Mouse (Mus musculus): Measurements from ENCODE around the gene Ppp1r16b. TPM values are rescaled to one million over a fixed set of nuclear protein-coding genes. Genes with fewer than 3 reads are reported as not detected.
A peak's percentile ranks its signal among the peaks of the same experiment; 100 is the strongest.

The Ppp1r16b gene
- polyA plus RNA-seq, 1 experiment: 5.3 TPM

DNA sequence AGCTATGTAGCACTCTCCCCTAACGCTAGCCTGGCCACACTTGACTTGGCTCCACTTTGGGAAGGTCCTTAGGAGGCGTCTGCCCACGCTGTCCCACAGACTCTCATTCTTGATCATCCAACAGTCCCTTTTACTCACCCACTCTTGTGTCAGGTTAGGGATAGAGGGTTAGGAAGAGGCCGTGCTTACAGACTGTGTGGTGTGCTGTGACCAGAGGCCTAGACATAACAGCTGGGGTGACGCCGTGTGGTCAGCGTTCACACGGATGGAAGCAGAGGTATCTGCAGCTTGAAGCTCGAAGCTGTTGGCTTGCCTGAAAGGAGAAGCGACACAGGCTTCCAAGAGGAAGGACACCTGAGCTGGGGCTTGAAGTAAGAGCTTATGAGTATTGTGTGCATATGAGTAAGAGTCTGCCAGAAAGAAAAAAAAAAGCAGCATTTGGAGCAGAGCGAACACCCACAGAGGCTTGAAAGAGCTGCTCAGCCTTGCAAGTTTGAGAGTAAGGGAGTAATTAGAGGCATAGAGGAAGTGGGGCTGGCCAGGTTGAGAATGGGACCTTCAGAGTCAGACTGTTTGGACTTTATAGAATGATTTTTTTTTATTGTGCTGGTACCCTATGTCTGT lies 78.4 kb downstream of the Ppp1r16b start:
- Histone ChIP-seq H3K4me3 (replicated peaks; ENCODE audit: control insufficient read depth, low read depth, low read length) (no peak overlapping the region), H3K4me1 (ENCODE audit: control insufficient read depth, insufficient read depth, low read length) (no peaks in the 10 kb centered on the region; the same call in 1 of the 2 replicates), H3K27ac (ENCODE audit: control insufficient read depth, insufficient read depth, low read depth, low read length, poor library complexity) (no peak overlapping the region)
- TF ChIP-seq POLR2A (IDR thresholded peaks at IDR 0.05; ENCODE audit: borderline replicate concordance, control insufficient read depth, low read depth, low read length) (no peak), CTCF (IDR thresholded peaks at IDR 0.05; ENCODE audit: control insufficient read depth, insufficient read depth, low read length) (no peak)
- 83% methylated on average over 11 of the region's 11 CpGs for WGBS

DNA sequence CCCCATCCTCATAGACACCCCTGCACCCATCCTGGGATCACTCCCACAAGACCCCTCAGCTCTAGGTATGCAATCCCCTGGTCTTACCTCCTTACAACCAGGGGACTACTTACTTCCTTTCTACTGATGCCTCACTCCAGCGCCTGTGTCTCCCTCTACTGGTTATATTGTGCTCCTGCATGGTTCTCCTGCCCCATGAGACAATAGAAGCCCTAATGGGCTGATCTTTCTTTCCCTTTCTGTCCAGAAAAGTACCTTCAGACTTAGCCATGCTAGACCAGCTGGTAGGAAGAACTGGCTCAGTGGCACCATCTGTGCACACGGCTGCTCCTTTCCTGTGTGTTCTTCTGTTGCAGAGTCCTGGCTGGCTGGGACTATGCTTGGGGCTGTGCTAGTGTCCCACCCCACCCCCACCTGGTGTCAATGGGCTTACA lies 79.9 kb downstream of the Ppp1r16b start:
- 0% methylated on average over 2 of the region's 2 CpGs for WGBS
- Histone ChIP-seq H3K4me1 (ENCODE audit: control insufficient read depth, insufficient read depth, low read length) (no peaks in the 10 kb centered on the region; the same call in 1 of the 2 replicates), H3K27ac (ENCODE audit: control insufficient read depth, insufficient read depth, low read depth, low read length, poor library complexity) (no peak overlapping the region), H3K4me3 (replicated peaks; ENCODE audit: control insufficient read depth, low read depth, low read length) (no peak overlapping the region)
- TF ChIP-seq CTCF (IDR thresholded peaks at IDR 0.05; ENCODE audit: control insufficient read depth, insufficient read depth, low read length) (peak; percentile 62), POLR2A (IDR thresholded peaks at IDR 0.05; ENCODE audit: borderline replicate concordance, control insufficient read depth, low read depth, low read length) (no peak)

DNA sequence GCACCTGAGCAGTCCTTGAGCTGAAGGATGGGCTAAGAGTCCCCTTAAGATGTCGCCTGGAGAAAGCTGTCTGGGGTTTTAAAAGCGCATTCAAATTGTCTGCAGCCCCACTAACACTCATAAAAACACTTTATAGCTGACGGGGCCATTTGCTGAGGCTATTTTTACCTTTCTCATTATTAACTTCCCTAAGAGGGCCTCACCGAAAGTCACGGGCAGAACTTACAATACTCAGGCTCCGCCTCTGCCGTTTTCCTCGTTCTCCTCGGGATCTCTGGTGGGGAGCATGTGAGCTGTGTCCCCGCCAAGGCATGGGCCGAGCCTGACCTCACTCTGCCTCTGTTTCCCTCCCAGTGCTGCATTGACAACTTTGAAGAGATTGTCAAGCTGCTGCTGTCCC lies 81.0 kb downstream of the Ppp1r16b start:
- WGBS: 22% methylated on average over 11 of the region's 11 CpGs
- Histone ChIP-seq H3K27ac (ENCODE audit: control insufficient read depth, insufficient read depth, low read depth, low read length, poor library complexity) (no peak overlapping the region), H3K4me1 (ENCODE audit: control insufficient read depth, insufficient read depth, low read length) (no peaks in the 10 kb centered on the region; the same call in 1 of the 2 replicates), H3K4me3 (replicated peaks; ENCODE audit: control insufficient read depth, low read depth, low read length) (no peak overlapping the region)
- no peak for TF ChIP-seq POLR2A (IDR thresholded peaks at IDR 0.05; ENCODE audit: borderline replicate concordance, control insufficient read depth, low read depth, low read length)
- no peak for TF ChIP-seq CTCF (IDR thresholded peaks at IDR 0.05; ENCODE audit: control insufficient read depth, insufficient read depth, low read length)

DNA sequence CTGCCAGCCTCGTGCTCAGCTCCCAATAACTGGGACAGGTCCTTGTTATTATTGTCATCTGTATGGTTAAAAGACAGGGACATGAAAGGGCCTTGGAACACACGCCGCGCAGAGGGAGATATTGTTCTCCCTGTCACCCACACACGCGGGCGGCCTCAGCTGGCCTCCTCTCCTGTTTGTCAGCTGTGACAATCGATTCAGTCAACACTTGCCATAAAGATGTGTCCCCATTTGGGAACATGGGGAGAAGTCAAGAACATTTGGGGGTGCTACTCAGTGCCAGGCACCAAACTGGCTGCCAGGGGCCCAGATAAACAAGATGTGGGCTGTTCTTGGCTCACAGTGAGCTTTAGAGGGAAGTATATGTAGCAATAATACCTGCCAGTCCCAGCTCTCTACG lies 84.2 kb downstream of the Ppp1r16b start:
- H3K27ac ChIP-seq (ENCODE audit: control insufficient read depth, insufficient read depth, low read depth, low read length, poor library complexity): no peak overlapping the region
- H3K4me3 ChIP-seq (replicated peaks; ENCODE audit: control insufficient read depth, low read depth, low read length): no peak overlapping the region
- no peaks in the 10 kb centered on the region; the same call in 1 of the 2 replicates for H3K4me1 ChIP-seq (ENCODE audit: control insufficient read depth, insufficient read depth, low read length)
- no peak for TF ChIP-seq POLR2A (IDR thresholded peaks at IDR 0.05; ENCODE audit: borderline replicate concordance, control insufficient read depth, low read depth, low read length)
- WGBS: 85% methylated on average over 9 of the region's 9 CpGs

DNA sequence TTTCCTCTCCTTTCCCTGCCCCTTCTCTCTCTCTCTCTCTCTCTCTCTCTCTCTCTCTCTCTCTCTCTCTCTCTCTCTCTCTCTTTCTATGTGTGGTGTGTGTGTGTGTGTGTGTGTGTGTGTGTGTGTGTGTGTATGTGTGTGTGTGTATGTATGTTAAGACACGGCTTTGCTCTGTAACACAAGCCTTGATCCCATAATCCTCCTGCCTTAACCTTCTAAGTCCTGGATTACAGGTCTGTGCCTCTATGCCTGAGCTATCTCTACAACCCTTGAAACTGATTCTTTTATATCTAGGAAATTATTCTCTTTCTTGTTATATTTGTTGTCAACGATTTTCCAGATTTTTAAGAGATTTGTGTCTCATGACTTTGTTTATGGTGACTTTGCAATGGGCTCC lies 95.0 kb downstream of the Ppp1r16b start:
- Histone ChIP-seq H3K4me1 (ENCODE audit: control insufficient read depth, insufficient read depth, low read length) (no peaks in the 10 kb centered on the region), H3K27ac (ENCODE audit: control insufficient read depth, insufficient read depth, low read depth, low read length, poor library complexity) (no peak overlapping the region), H3K4me3 (replicated peaks; ENCODE audit: control insufficient read depth, low read depth, low read length) (no peak overlapping the region)
- TF ChIP-seq POLR2A (IDR thresholded peaks at IDR 0.05; ENCODE audit: borderline replicate concordance, control insufficient read depth, low read depth, low read length) (no peak), CTCF (IDR thresholded peaks at IDR 0.05; ENCODE audit: control insufficient read depth, insufficient read depth, low read length) (no peak)
- WGBS: 68% methylated on average over 2 of the region's 2 CpGs

DNA sequence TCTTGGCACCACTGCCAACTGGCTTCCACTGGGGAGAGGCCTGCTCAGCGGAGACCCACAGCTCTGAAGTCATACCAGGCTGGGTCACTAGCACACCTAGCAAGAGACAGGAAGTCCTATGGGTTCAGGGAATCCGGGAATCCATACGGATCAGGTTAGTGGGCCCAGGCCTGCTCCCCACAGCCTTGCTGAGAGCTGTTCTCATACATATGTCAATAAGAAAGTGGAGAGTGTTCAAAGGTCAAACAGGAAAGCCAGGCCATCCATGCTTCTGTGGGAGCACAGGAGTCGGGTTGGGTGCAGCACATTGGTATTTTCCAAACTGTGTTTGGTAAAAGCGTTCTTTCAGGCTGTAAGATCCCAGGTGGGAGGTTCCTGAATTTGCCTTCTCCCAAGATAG lies 97.1 kb downstream of the Ppp1r16b start:
- H3K4me1 ChIP-seq (ENCODE audit: control insufficient read depth, insufficient read depth, low read length): no peaks in the 10 kb centered on the region
- no peak for TF ChIP-seq CTCF (IDR thresholded peaks at IDR 0.05; ENCODE audit: control insufficient read depth, insufficient read depth, low read length)
- no peak for TF ChIP-seq POLR2A (IDR thresholded peaks at IDR 0.05; ENCODE audit: borderline replicate concordance, control insufficient read depth, low read depth, low read length)
- H3K27ac ChIP-seq (ENCODE audit: control insufficient read depth, insufficient read depth, low read depth, low read length, poor library complexity): no peak overlapping the region
- WGBS: 76% methylated on average over 5 of the region's 5 CpGs
- H3K4me3 ChIP-seq (replicated peaks; ENCODE audit: control insufficient read depth, low read depth, low read length): no peak overlapping the region

DNA sequence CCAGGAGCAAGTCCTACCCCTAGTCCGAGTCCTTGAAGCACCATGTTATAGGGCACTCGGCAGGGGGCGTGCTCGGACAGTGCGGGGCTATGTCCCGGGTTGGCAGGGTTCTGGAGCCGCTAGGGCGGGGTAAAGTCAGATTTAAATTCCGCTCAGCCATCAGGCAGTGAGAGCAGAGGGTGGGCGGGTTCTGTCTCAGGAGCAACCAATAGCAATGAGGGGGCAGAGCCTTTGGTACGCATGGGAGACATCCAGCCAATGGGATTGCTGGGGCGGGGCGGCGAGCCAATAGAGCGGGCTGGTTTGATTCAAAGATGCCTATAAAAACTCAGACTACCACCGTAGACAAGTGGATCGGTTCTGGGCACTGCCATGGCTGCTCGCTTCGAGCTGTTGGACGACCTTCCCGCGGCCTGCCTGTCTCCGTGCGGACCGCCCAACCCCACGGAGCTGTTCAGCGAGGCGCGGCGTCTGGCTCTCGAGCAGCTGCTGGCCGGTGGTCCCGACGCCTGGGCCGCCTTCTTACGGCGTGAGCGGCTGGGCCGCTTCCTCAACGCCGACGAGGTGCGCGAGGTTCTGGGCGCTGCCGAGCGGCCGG lies 102.6 kb downstream of the Ppp1r16b start, which contains the start of gene Fam83d:
TSS of gene Fam83d (plus strand) at position 352 of the 598 bp plus-strand sequence.
- Histone ChIP-seq H3K4me1 (ENCODE audit: control insufficient read depth, insufficient read depth, low read length) (peaks cover 3% of the 10 kb centered on the region; the same call in 1 of the 2 replicates), H3K27ac (ENCODE audit: control insufficient read depth, insufficient read depth, low read depth, low read length, poor library complexity) (peak within 1 kb of the TSS; percentile 78), H3K4me3 (replicated peaks; ENCODE audit: control insufficient read depth, low read depth, low read length) (peak within 1 kb of the TSS; percentile 84)
- TF ChIP-seq POLR2A (IDR thresholded peaks at IDR 0.05; ENCODE audit: borderline replicate concordance, control insufficient read depth, low read depth, low read length): peak; percentile 96
- TF ChIP-seq CTCF (IDR thresholded peaks at IDR 0.05; ENCODE audit: control insufficient read depth, insufficient read depth, low read length): peak; percentile 76
- WGBS: under 1% methylated on average over 48 of the region's 48 CpGs

DNA sequence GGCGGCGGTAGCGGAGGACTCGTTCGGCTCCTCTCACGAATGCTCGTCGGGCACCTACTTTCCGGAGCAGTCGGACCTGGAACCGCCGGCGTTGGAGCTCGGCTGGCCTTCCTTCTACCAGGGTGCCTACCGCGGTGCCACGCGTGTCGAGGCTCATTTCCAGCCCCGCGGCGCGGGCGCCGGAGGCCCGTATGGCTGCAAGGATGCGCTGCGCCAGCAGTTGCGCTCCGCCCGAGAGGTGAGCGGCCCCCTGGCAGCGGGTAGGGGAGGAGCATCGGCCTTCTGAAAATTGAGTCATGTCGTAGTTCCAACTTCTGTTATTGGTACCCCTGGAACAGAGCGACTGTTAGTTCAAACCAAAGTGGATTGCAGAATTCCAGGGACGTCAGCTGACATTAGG lies 103.2 kb downstream of the Ppp1r16b start:
- under 1% methylated on average over 37 of the region's 37 CpGs for WGBS
- Histone ChIP-seq H3K27ac (ENCODE audit: control insufficient read depth, insufficient read depth, low read depth, low read length, poor library complexity) (peak overlapping the region; percentile 78), H3K4me3 (replicated peaks; ENCODE audit: control insufficient read depth, low read depth, low read length) (peak overlapping the region; percentile 84), H3K4me1 (ENCODE audit: control insufficient read depth, insufficient read depth, low read length) (peaks cover 3% of the 10 kb centered on the region; the same call in 1 of the 2 replicates)
- TF ChIP-seq POLR2A (IDR thresholded peaks at IDR 0.05; ENCODE audit: borderline replicate concordance, control insufficient read depth, low read depth, low read length) (0 out of 2 replicates have a peak, but pooled peaks have one; percentile 26), CTCF (IDR thresholded peaks at IDR 0.05; ENCODE audit: control insufficient read depth, insufficient read depth, low read length) (no peak)
